Mouse (Mus musculus) hindbrain, embryonic 16.5 days (tissue): ENCODE data around the gene Cd38. TPM values are rescaled to one million over a fixed set of nuclear protein-coding genes. Genes with fewer than 3 reads are reported as not detected.
A peak's percentile ranks its signal among the peaks of the same experiment; 100 is the strongest.
"Not testable (repeated sequence)": the region's sequence is repeated elsewhere in the genome, so short reads cannot be mapped to it uniquely, and the experiment has no call there.

Experiments used
- ATAC-seq: fragments of 200-750 bp; cut with Nextera tagmentation; 2 replicates; pipeline ENCODE4 v1.8.0; 2017; ENCODE audit warnings: moderate TSS enrichment, moderate library complexity
- H3K27ac ChIP-seq: fragments of 300-500 bp; sonication (generic); 2 replicates; pipeline ENCODE4 v1.5.1; 2014; ENCODE audit warnings: low read depth, mild to moderate bottlenecking, control low read depth, low read length, moderate library complexity
- H3K27me3 ChIP-seq: fragments of 300-500 bp; sonication (generic); replicated peaks from 2 replicates; pipeline ENCODE4 v1.6.1; 2014; ENCODE audit warnings: low read length; ENCODE audit not compliant: control insufficient read depth, insufficient read depth
- H3K36me3 ChIP-seq: fragments of 300-500 bp; sonication (generic); 2 replicates; pipeline ENCODE4 v1.6.1; 2014; ENCODE audit warnings: mild to moderate bottlenecking, low read length, moderate library complexity, mixed read lengths; ENCODE audit not compliant: control insufficient read depth, insufficient read depth
- H3K4me1 ChIP-seq: fragments of 300-500 bp; sonication (generic); 2 replicates; pipeline ENCODE4 v1.6.1; 2014; ENCODE audit warnings: low read depth, low read length; ENCODE audit not compliant: control insufficient read depth, insufficient read depth
- H3K4me2 ChIP-seq: fragments of 300-500 bp; sonication (generic); 2 replicates; pipeline ENCODE4 v1.6.1; 2014; ENCODE audit warnings: mild to moderate bottlenecking, low read length, control low read depth, moderate library complexity
- H3K4me3 ChIP-seq: fragments of 300-500 bp; sonication (generic); 2 replicates; pipeline ENCODE4 v1.5.1; 2014; ENCODE audit warnings: mild to moderate bottlenecking, low read length, control low read depth, moderate library complexity
- H3K9ac ChIP-seq: fragments of 300-500 bp; sonication (generic); 2 replicates; pipeline ENCODE4 v1.6.1; 2014; ENCODE audit warnings: low read depth, mild to moderate bottlenecking, control low read depth, low read length, moderate library complexity
- H3K9me3 ChIP-seq: fragments of 300-500 bp; sonication (generic); 2 replicates; pipeline ENCODE4 v1.6.1; 2014; ENCODE audit warnings: mild to moderate bottlenecking, low read length, moderate library complexity; ENCODE audit not compliant: control insufficient read depth
- WGBS: fragments of 180-500 bp; shearing (Covaris S2); extraction: QIAGEN DNeasy Blood & Tissue Kit; methylation state at CpG from one replicate; pipeline ENCODE4 v1.1.7; 2014; 5-methylcytosine and 5-hydroxymethylcytosine counted together
- polyA plus RNA-seq: library from polyadenylated mRNA; unstranded; fragments of >200 nt; fragmentation: Nextera tagmentation; extraction: Ambion mirVana; gene quantifications from 2 replicates; pipeline ENCODE4 v1.2.1, GENCODE M21; 2015

Gene Cd38
- polyA plus RNA-seq, 1 experiment from 2014 or later = 2.8 TPM

GRCm38 (mm10) chr5:43909213-43909612, 40.9 kb downstream of the Cd38 start:
- Histone ChIP-seq H3K4me1 (no peaks in the 10 kb centered on the region), H3K27ac (no peak overlapping the region), H3K9me3 (no peaks in the 10 kb centered on the region), H3K4me2 (no peak overlapping the region), H3K4me3 (no peak overlapping the region), H3K36me3 (no peaks in the 10 kb centered on the region), H3K27me3 (no peaks in the 10 kb centered on the region), H3K9ac (no peak overlapping the region)
- ATAC-seq = no peak
- WGBS = 64% methylated on average over 9 of the region's 9 CpGs

GRCm38 (mm10) chr5:43910006-43910405, 41.7 kb downstream of the Cd38 start:
- no peak for ATAC-seq
- Histone ChIP-seq H3K36me3 (no peaks in the 10 kb centered on the region), H3K4me3 (no peak overlapping the region), H3K27me3 (no peaks in the 10 kb centered on the region), H3K4me2 (no peak overlapping the region), H3K9ac (no peak overlapping the region), H3K4me1 (no peaks in the 10 kb centered on the region), H3K27ac (no peak overlapping the region), H3K9me3 (no peaks in the 10 kb centered on the region)
- 96% methylated on average over 6 of the region's 6 CpGs for WGBS

- H3K4me1 ChIP-seq, H3K4me3 ChIP-seq: not testable (repeated sequence)
- WGBS = 98% methylated on average over 4 of the region's 4 CpGs
These were observed 44.5 kb downstream of the Cd38 start, which contains the start of gene Gm7879 for GRCm38 (mm10) chr5:43912844-43913243. Gm7879 (plus strand) TSS chr5:43913144.

GRCm38 (mm10) chr5:43915261-43915886, 47.0 kb downstream of the Cd38 start:
- Histone ChIP-seq H3K27me3 (no peaks in the 10 kb centered on the region), H3K9ac (no peak overlapping the region), H3K27ac (no peak overlapping the region), H3K4me2 (no peak overlapping the region), H3K4me3 (no peak overlapping the region), H3K9me3 (no peaks in the 10 kb centered on the region), H3K36me3 (no peaks in the 10 kb centered on the region), H3K4me1 (no peaks in the 10 kb centered on the region)
- no peak for ATAC-seq
- WGBS = 92% methylated on average over 4 of the region's 4 CpGs

More at GRCm38 (mm10) chr5:43912844-43913243, 44.5 kb downstream of the Cd38 start, which contains the start of gene Gm7879:
- not testable (repeated sequence) for H3K36me3 ChIP-seq, H3K27ac ChIP-seq, ATAC-seq, H3K4me2 ChIP-seq, H3K9me3 ChIP-seq, H3K27me3 ChIP-seq, H3K9ac ChIP-seq

- Histone ChIP-seq H3K36me3 (no peaks in the 10 kb centered on the region), H3K9me3 (no peaks in the 10 kb centered on the region), H3K4me3 (no peak overlapping the region), H3K9ac (no peak overlapping the region), H3K4me1 (no peaks in the 10 kb centered on the region), H3K27me3 (no peaks in the 10 kb centered on the region), H3K27ac (no peak overlapping the region), H3K4me2 (no peak overlapping the region)
- 93% methylated on average over 11 of the region's 11 CpGs for WGBS
- no peak for ATAC-seq
These were observed 53.5 kb downstream of the Cd38 start for GRCm38 (mm10) chr5:43921877-43922276.

GRCm38 (mm10) chr5:43923933-43924332, 55.6 kb downstream of the Cd38 start:
- no peak overlapping the region for H3K27ac ChIP-seq
- 39% methylated on average over 4 of the region's 4 CpGs for WGBS
- no peak overlapping the region for H3K4me2 ChIP-seq
- H3K36me3 ChIP-seq = no peaks in the 10 kb centered on the region
- no peak for ATAC-seq
- no peak overlapping the region for H3K4me3 ChIP-seq
- no peaks in the 10 kb centered on the region for H3K4me1 ChIP-seq
- no peaks in the 10 kb centered on the region for H3K9me3 ChIP-seq
- H3K9ac ChIP-seq = no peak overlapping the region
- no peaks in the 10 kb centered on the region for H3K27me3 ChIP-seq

- Histone ChIP-seq H3K27me3 (no peaks in the 10 kb centered on the region), H3K9ac (no peak overlapping the region), H3K4me2 (no peak overlapping the region), H3K36me3 (no peaks in the 10 kb centered on the region), H3K9me3 (no peaks in the 10 kb centered on the region), H3K4me3 (no peak overlapping the region), H3K27ac (no peak overlapping the region), H3K4me1 (no peaks in the 10 kb centered on the region)
- ATAC-seq = no peak
These were observed 59.4 kb downstream of the Cd38 start for GRCm38 (mm10) chr5:43927729-43928128.

GRCm38 (mm10) chr5:43933269-43933668, 64.9 kb downstream of the Cd38 start:
- H3K4me2 ChIP-seq = no peak overlapping the region
- H3K9me3 ChIP-seq = no peaks in the 10 kb centered on the region
- no peak overlapping the region for H3K9ac ChIP-seq
- ATAC-seq = no peak
- no peak overlapping the region for H3K27ac ChIP-seq
- H3K27me3 ChIP-seq = no peaks in the 10 kb centered on the region
- H3K4me3 ChIP-seq = no peak overlapping the region
- 42% methylated on average over 2 of the region's 2 CpGs for WGBS
- no peaks in the 10 kb centered on the region for H3K36me3 ChIP-seq
- H3K4me1 ChIP-seq = no peaks in the 10 kb centered on the region

GRCm38 (mm10) chr5:43947330-43947977, 79.1 kb downstream of the Cd38 start:
- H3K9ac ChIP-seq = no peak overlapping the region
- peaks cover 13% of the 10 kb centered on the region for H3K4me1 ChIP-seq
- ATAC-seq = peak; percentile 65; the same call in 1 of the 2 replicates
- H3K36me3 ChIP-seq = no peaks in the 10 kb centered on the region
- 39% methylated on average over 9 of the region's 9 CpGs for WGBS
- H3K4me3 ChIP-seq = peak overlapping the region; percentile 33
- H3K4me2 ChIP-seq = peak overlapping the region; percentile 62
- no peak overlapping the region for H3K27ac ChIP-seq
- H3K27me3 ChIP-seq = no peaks in the 10 kb centered on the region
- H3K9me3 ChIP-seq = no peaks in the 10 kb centered on the region
